Mouse (Mus musculus): Measurements from ENCODE around the gene Zfp12.
"Not testable (repeated sequence)": the region's sequence is repeated elsewhere in the genome, so short reads cannot be mapped to it uniquely, and the experiment has no call there.

Zfp12 gene

GRCm38 (mm10) chr5:143235028-143235693 is at the start of gene Zfp12:
Gene Zfp12 (plus strand): TSS chr5:143235163.
- peak; percentile 91 for DNase-seq (ENCODE audit: low spot score in 2 of 2)

GRCm38 (mm10) chr5:143188014-143188413 is 46.9 kb upstream of the Zfp12 start:
- not testable (repeated sequence) for DNase-seq (ENCODE audit: low spot score in 2 of 2)

- no peak for DNase-seq (ENCODE audit: low spot score in 2 of 2)
Measured at GRCm38 (mm10) chr5:143192806-143193205, 42.2 kb upstream of the Zfp12 start.

GRCm38 (mm10) chr5:143194747-143195146 is 40.2 kb upstream of the Zfp12 start:
- DNase-seq (ENCODE audit: low spot score in 2 of 2): not testable (repeated sequence)

- no peak for DNase-seq (ENCODE audit: low spot score in 2 of 2)
Measured at GRCm38 (mm10) chr5:143195166-143195565, 39.8 kb upstream of the Zfp12 start.

GRCm38 (mm10) chr5:143196506-143196905 is 38.5 kb upstream of the Zfp12 start:
- no peak for DNase-seq (ENCODE audit: low spot score in 2 of 2)

GRCm38 (mm10) chr5:143205015-143205414 is 29.9 kb upstream of the Zfp12 start:
- DNase-seq (ENCODE audit: low spot score in 2 of 2): no peak

- no peak for DNase-seq (ENCODE audit: low spot score in 2 of 2)
Measured at GRCm38 (mm10) chr5:143213832-143214231, 21.1 kb upstream of the Zfp12 start.

GRCm38 (mm10) chr5:143220996-143221395 is 14.0 kb upstream of the Zfp12 start:
- no peak for DNase-seq (ENCODE audit: low spot score in 2 of 2)

- no peak for DNase-seq (ENCODE audit: low spot score in 2 of 2)
Measured at GRCm38 (mm10) chr5:143222287-143222686, 12.7 kb upstream of the Zfp12 start.

GRCm38 (mm10) chr5:143226790-143227189 is 8.2 kb upstream of the Zfp12 start, which contains the start of gene Spdye4a:
Gene Spdye4a (minus strand): TSS chr5:143226890.
- no peak for DNase-seq (ENCODE audit: low spot score in 2 of 2)

GRCm38 (mm10) chr5:143236036-143236435 is 1.1 kb downstream of the Zfp12 start:
- DNase-seq (ENCODE audit: low spot score in 2 of 2): no peak

GRCm38 (mm10) chr5:143244926-143245325 is 10.0 kb downstream of the Zfp12 start:
- no peak for DNase-seq (ENCODE audit: low spot score in 2 of 2)

GRCm38 (mm10) chr5:143252039-143252438 is 17.1 kb downstream of the Zfp12 start:
- no peak for DNase-seq (ENCODE audit: low spot score in 2 of 2)

GRCm38 (mm10) chr5:143252791-143253185 is 17.8 kb downstream of the Zfp12 start:
- no peak for DNase-seq (ENCODE audit: low spot score in 2 of 2)

- DNase-seq (ENCODE audit: low spot score in 2 of 2): no peak
Measured at GRCm38 (mm10) chr5:143253186-143253880, 18.4 kb downstream of the Zfp12 start.

GRCm38 (mm10) chr5:143253881-143254486 is 19.0 kb downstream of the Zfp12 start:
- no peak for DNase-seq (ENCODE audit: low spot score in 2 of 2)

- no peak for DNase-seq (ENCODE audit: low spot score in 2 of 2)
Measured at GRCm38 (mm10) chr5:143254487-143255130, 19.6 kb downstream of the Zfp12 start.

GRCm38 (mm10) chr5:143255131-143255519 is 20.2 kb downstream of the Zfp12 start:
- no peak for DNase-seq (ENCODE audit: low spot score in 2 of 2)

- DNase-seq (ENCODE audit: low spot score in 2 of 2): no peak
Measured at GRCm38 (mm10) chr5:143255802-143256201, 20.8 kb downstream of the Zfp12 start.

- no peak for DNase-seq (ENCODE audit: low spot score in 2 of 2)
Measured at GRCm38 (mm10) chr5:143261636-143262035, 26.7 kb downstream of the Zfp12 start.

GRCm38 (mm10) chr5:143264689-143265088 is 29.7 kb downstream of the Zfp12 start:
- no peak for DNase-seq (ENCODE audit: low spot score in 2 of 2)

Measured in spleen, postnatal 36 days (tissue).